Mouse (Mus musculus) neural tube, embryonic 15.5 days (tissue): ENCODE measurements around the gene Pop7. TPM values are rescaled to one million over a fixed set of nuclear protein-coding genes. Genes with fewer than 3 reads are reported as not detected.

Source experiments
- ATAC-seq: fragments of 200-750 bp; cut with Nextera tagmentation; 2 replicates; pipeline ENCODE4 v1.8.0; 2017; ENCODE audit warnings: mild to moderate bottlenecking, moderate TSS enrichment, moderate library complexity; ENCODE audit not compliant: low FRiP score
- H3K27ac ChIP-seq: fragments of 300-500 bp; sonication (generic); replicated peaks from 2 replicates; pipeline ENCODE4 v1.5.1; 2015; ENCODE audit warnings: mild to moderate bottlenecking, inconsistent platforms
- H3K27me3 ChIP-seq: fragments of 300-500 bp; sonication (generic); replicated peaks from 2 replicates; pipeline ENCODE4 v1.6.1; 2015; ENCODE audit warnings: inconsistent platforms
- H3K36me3 ChIP-seq: fragments of 300-500 bp; sonication (generic); 2 replicates; pipeline ENCODE4 v1.6.1; 2015; ENCODE audit warnings: inconsistent platforms
- H3K4me1 ChIP-seq: fragments of 300-500 bp; sonication (generic); 2 replicates; pipeline ENCODE4 v1.6.1; 2015; ENCODE audit warnings: inconsistent platforms
- H3K4me2 ChIP-seq: fragments of 300-500 bp; sonication (generic); 2 replicates; pipeline ENCODE4 v1.6.1; 2015; ENCODE audit warnings: inconsistent platforms, mild to moderate bottlenecking, moderate library complexity
- H3K4me3 ChIP-seq: fragments of 300-500 bp; sonication (generic); replicated peaks from 2 replicates; pipeline ENCODE4 v1.5.1; 2015; ENCODE audit warnings: mild to moderate bottlenecking, inconsistent platforms
- H3K9ac ChIP-seq: fragments of 300-500 bp; sonication (generic); replicated peaks from 2 replicates; pipeline ENCODE4 v1.6.1; 2015; ENCODE audit warnings: mild to moderate bottlenecking, inconsistent platforms
- H3K9me3 ChIP-seq: fragments of 300-500 bp; sonication (generic); replicated peaks from 2 replicates; pipeline ENCODE4 v1.6.1; 2016; ENCODE audit warnings: inconsistent platforms
- WGBS: fragments of 180-500 bp; shearing (Covaris S2); methylation state at CpG from one replicate; pipeline ENCODE4 v1.1.7; 2015; ENCODE audit warnings: mixed read lengths; 5-methylcytosine and 5-hydroxymethylcytosine counted together
- polyA plus RNA-seq: library from polyadenylated mRNA; unstranded; fragments of >200 nt; fragmentation: Nextera tagmentation; extraction: Ambion mirVana; gene quantifications from 2 replicates; pipeline ENCODE4 v1.2.1, GENCODE M21; 2015

Pop7 gene
- polyA plus RNA-seq, 1 experiment from 2014 or later: 81.6 TPM

GRCm38 (mm10) chr5:137526192-137526936 lies 24.0 kb upstream of the Pop7 start:
- no peaks in the 10 kb centered on the region for H3K27me3 ChIP-seq
- WGBS: 37% methylated on average over 16 of the region's 16 CpGs
- peaks cover 36% of the 10 kb centered on the region for H3K4me1 ChIP-seq
- H3K9ac ChIP-seq: no peak overlapping the region
- H3K9me3 ChIP-seq: no peaks in the 10 kb centered on the region
- ATAC-seq: no peak
- peak overlapping the region; percentile 68 for H3K27ac ChIP-seq
- no peak overlapping the region for H3K4me3 ChIP-seq
- peaks cover 83% of the 10 kb centered on the region for H3K36me3 ChIP-seq
- H3K4me2 ChIP-seq: no peak overlapping the region

- no peak overlapping the region for H3K4me3 ChIP-seq
- H3K27ac ChIP-seq: no peak overlapping the region
- no peaks in the 10 kb centered on the region for H3K27me3 ChIP-seq
- H3K4me2 ChIP-seq: no peak overlapping the region
- H3K9me3 ChIP-seq: no peaks in the 10 kb centered on the region
- H3K9ac ChIP-seq: no peak overlapping the region
- H3K36me3 ChIP-seq: peaks cover 91% of the 10 kb centered on the region
- no peak for ATAC-seq
- peaks cover 34% of the 10 kb centered on the region for H3K4me1 ChIP-seq
- WGBS: 78% methylated on average over 16 of the region's 16 CpGs
Measured at GRCm38 (mm10) chr5:137525511-137525910, 23.2 kb upstream of the Pop7 start.

DNA sequence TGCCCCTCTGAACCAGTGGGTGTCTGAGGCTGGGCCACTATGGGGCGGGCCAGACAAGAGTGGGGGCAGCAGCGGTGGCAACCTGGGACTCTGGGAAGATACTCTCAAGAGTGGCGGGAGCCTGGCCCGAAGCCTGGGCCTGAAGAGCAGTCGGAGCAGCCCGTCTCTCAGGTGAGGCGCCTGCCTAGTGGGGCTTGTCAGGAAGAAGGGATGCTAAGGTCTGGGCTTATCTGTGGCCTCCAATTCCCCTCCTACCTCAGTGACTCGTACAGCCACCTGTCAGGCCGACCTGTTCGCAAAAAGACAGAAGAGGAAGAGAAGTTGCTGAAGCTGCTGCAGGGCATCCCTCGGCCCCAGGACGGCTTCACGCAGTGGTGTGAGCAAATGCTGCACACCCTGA lies 22.4 kb upstream of the Pop7 start:
- Histone ChIP-seq H3K4me2 (no peak overlapping the region), H3K27me3 (no peaks in the 10 kb centered on the region), H3K9me3 (no peaks in the 10 kb centered on the region), H3K4me3 (no peak overlapping the region), H3K27ac (no peak overlapping the region), H3K9ac (no peak overlapping the region), H3K36me3 (peaks cover 93% of the 10 kb centered on the region), H3K4me1 (peaks cover 26% of the 10 kb centered on the region)
- no peak for ATAC-seq
- 92% methylated on average over 13 of the region's 13 CpGs for WGBS

- Histone ChIP-seq H3K36me3 (peaks cover 93% of the 10 kb centered on the region), H3K9ac (no peak overlapping the region), H3K4me1 (peaks cover 21% of the 10 kb centered on the region), H3K27me3 (no peaks in the 10 kb centered on the region), H3K9me3 (no peaks in the 10 kb centered on the region), H3K27ac (no peak overlapping the region), H3K4me2 (no peak overlapping the region), H3K4me3 (no peak overlapping the region)
- ATAC-seq: no peak
- 80% methylated on average over 8 of the region's 8 CpGs for WGBS
Measured at GRCm38 (mm10) chr5:137524251-137524515, 21.9 kb upstream of the Pop7 start.

- ATAC-seq: no peak
- Histone ChIP-seq H3K9me3 (no peaks in the 10 kb centered on the region), H3K9ac (no peak overlapping the region), H3K4me3 (no peak overlapping the region), H3K27me3 (no peaks in the 10 kb centered on the region), H3K36me3 (peaks cover 93% of the 10 kb centered on the region), H3K27ac (0 out of 2 replicates have a peak overlapping the region, but pooled peaks have one; percentile 13), H3K4me1 (peaks cover 17% of the 10 kb centered on the region; the same call in 1 of the 2 replicates), H3K4me2 (no peak overlapping the region)
- WGBS: 89% methylated on average over 23 of the region's 25 CpGs
Measured at GRCm38 (mm10) chr5:137523396-137524250, 21.3 kb upstream of the Pop7 start.

GRCm38 (mm10) chr5:137522711-137523110 lies 20.4 kb upstream of the Pop7 start:
- H3K9ac ChIP-seq: no peak overlapping the region
- H3K27ac ChIP-seq: no peak overlapping the region
- no peaks in the 10 kb centered on the region for H3K9me3 ChIP-seq
- ATAC-seq: no peak
- peaks cover 90% of the 10 kb centered on the region for H3K36me3 ChIP-seq
- H3K4me2 ChIP-seq: no peak overlapping the region
- H3K4me3 ChIP-seq: no peak overlapping the region
- WGBS: 75% methylated on average over 11 of the region's 11 CpGs
- no peaks in the 10 kb centered on the region for H3K27me3 ChIP-seq
- 0 out of 2 replicates have a peak, but pooled peaks cover 11% of the 10 kb centered on the region for H3K4me1 ChIP-seq

DNA sequence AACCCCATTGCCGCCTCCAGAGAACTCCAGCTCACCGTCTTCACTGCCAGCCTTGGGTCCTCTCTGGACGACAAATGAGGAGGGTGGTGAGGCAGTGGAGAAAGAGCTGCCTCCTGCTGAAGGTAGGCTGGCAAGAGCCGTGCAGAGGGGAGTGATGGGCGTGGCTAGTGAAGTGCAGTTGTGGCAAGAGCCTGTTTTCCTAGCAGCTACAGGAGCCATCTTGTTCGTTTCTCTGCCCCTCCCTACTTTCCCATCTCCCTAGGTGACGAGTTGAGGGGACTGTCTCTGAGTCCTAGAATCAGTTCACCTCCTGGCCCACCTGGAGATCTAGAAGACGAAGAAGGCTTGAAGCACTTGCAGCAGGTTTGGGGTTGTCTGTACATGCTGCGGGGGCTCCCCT lies 19.5 kb upstream of the Pop7 start:
- no peak overlapping the region for H3K4me2 ChIP-seq
- no peak overlapping the region for H3K9ac ChIP-seq
- H3K36me3 ChIP-seq: peaks cover 83% of the 10 kb centered on the region
- H3K27ac ChIP-seq: no peak overlapping the region
- no peaks in the 10 kb centered on the region for H3K9me3 ChIP-seq
- H3K4me3 ChIP-seq: no peak overlapping the region
- 85% methylated on average over 9 of the region's 9 CpGs for WGBS
- ATAC-seq: no peak
- H3K4me1 ChIP-seq: 0 out of 2 replicates have a peak, but pooled peaks cover 7% of the 10 kb centered on the region
- H3K27me3 ChIP-seq: no peaks in the 10 kb centered on the region

GRCm38 (mm10) chr5:137519691-137520550 lies 17.6 kb upstream of the Pop7 start:
- H3K4me2 ChIP-seq: no peak overlapping the region
- H3K9me3 ChIP-seq: no peaks in the 10 kb centered on the region
- no peak overlapping the region for H3K4me3 ChIP-seq
- peaks cover 13% of the 10 kb centered on the region for H3K4me1 ChIP-seq
- H3K27ac ChIP-seq: no peak overlapping the region
- no peaks in the 10 kb centered on the region for H3K27me3 ChIP-seq
- 92% methylated on average over 27 of the region's 27 CpGs for WGBS
- no peak overlapping the region for H3K9ac ChIP-seq
- H3K36me3 ChIP-seq: peaks cover 69% of the 10 kb centered on the region
- ATAC-seq: no peak

GRCm38 (mm10) chr5:137518436-137518835 lies 16.1 kb upstream of the Pop7 start, which contains the start of gene Gigyf1:
TSS of gene Gigyf1 (plus strand) at chr5:137518548.
- H3K9ac ChIP-seq: no peak within 1 kb of the TSS
- H3K27ac ChIP-seq: no peak within 1 kb of the TSS
- H3K9me3 ChIP-seq: no peaks in the 10 kb centered on the region
- H3K4me2 ChIP-seq: no peak within 1 kb of the TSS
- H3K4me1 ChIP-seq: peaks cover 28% of the 10 kb centered on the region
- WGBS: 76% methylated on average over 5 of the region's 5 CpGs
- no peak for ATAC-seq
- H3K36me3 ChIP-seq: peaks cover 54% of the 10 kb centered on the region
- H3K4me3 ChIP-seq: no peak within 1 kb of the TSS
- no peaks in the 10 kb centered on the region for H3K27me3 ChIP-seq

DNA sequence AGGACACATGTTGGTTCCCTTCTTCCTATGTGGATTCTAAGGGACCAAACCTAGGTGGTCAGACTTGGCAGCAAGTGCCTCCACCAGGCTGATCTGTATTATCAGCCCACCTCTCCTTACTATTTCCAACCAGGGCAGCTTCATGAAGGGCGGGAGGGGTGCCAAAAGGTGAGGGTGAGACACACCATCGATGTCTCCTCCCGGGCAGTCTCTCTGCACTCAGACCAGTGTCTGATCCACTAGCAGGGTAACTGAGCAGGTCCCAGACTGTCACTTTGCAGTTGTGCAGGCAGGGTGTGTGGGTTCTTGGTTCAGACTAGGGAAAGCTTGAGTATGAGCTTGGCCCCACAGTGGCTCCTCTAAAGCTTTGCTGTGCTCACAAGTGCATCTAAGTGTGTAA lies 12.5 kb upstream of the Pop7 start:
- ATAC-seq: no peak
- Histone ChIP-seq H3K4me2 (no peak overlapping the region), H3K27me3 (no peaks in the 10 kb centered on the region), H3K9me3 (no peaks in the 10 kb centered on the region), H3K9ac (no peak overlapping the region), H3K4me1 (peaks cover 52% of the 10 kb centered on the region), H3K4me3 (no peak overlapping the region), H3K36me3 (peaks cover 18% of the 10 kb centered on the region), H3K27ac (no peak overlapping the region)
- 94% methylated on average over 3 of the region's 3 CpGs for WGBS

GRCm38 (mm10) chr5:137513951-137514721 lies 11.8 kb upstream of the Pop7 start:
- peak overlapping the region; percentile 23 for H3K9ac ChIP-seq
- H3K27ac ChIP-seq: no peak overlapping the region
- H3K4me1 ChIP-seq: peaks cover 55% of the 10 kb centered on the region
- no peak for ATAC-seq
- H3K27me3 ChIP-seq: no peaks in the 10 kb centered on the region
- WGBS: 83% methylated on average over 12 of the region's 12 CpGs
- peaks cover 11% of the 10 kb centered on the region for H3K36me3 ChIP-seq
- H3K4me2 ChIP-seq: 0 out of 2 replicates have a peak overlapping the region, but pooled peaks have one; percentile 77
- H3K9me3 ChIP-seq: no peaks in the 10 kb centered on the region
- H3K4me3 ChIP-seq: no peak overlapping the region
